Mouse (Mus musculus): ENCODE measurements around the gene Aldh1l1. TPM values are rescaled to one million over a fixed set of nuclear protein-coding genes. Genes with fewer than 3 reads are reported as not detected.

Aldh1l1 gene
- total and polyA plus RNA-seq, 3 experiments: 0.11 to 0.13 TPM; not detected in 1

- H3K4me1 ChIP-seq (ENCODE audit: control insufficient read depth in 1 of 2, insufficient read depth in 2 of 2): no peaks in the 10 kb centered on the region
Observed at GRCm38 (mm10) chr6:90544433-90544832, 58.2 kb downstream of the Aldh1l1 start.

GRCm38 (mm10) chr6:90546274-90546673 lies 60.0 kb downstream of the Aldh1l1 start:
- no peaks in the 10 kb centered on the region for H3K9me3 ChIP-seq (replicated peaks; ENCODE audit: low read length)
- H3K4me3 ChIP-seq (replicated peaks in 1 of 3; ENCODE audit: low read depth in 2 of 3, low read length in 2 of 3, poor library complexity in 1 of 3): no peak overlapping the region
- H3K27me3 ChIP-seq (replicated peaks): peaks cover 85% of the 10 kb centered on the region
- dilution Hi-C loops (cut with MboI; ENCODE audit: extremely low pct_ligation_motif_present, extremely low pct_unique_long_range_greater_than_20kb, low sequenced_read_pairs) (no loop called here), in situ Hi-C loops (cut with MboI; ENCODE audit: low pct_ligation_motif_present, low pct_unique_long_range_greater_than_20kb, low sequenced_read_pairs) (loop anchor here (25.0 kb wide), 1 partner anchor 884 kb away; no protein-coding TSS in a partner anchor)
- TF ChIP-seq USF1 (IDR thresholded peaks at IDR 0.05; ENCODE audit: low read depth, low read length) (no peak), TBP (conservative IDR thresholded peaks at IDR 0.05; ENCODE audit: low read depth, low read length) (no peak), UBTF (IDR thresholded peaks at IDR 0.05; ENCODE audit: low read depth, low read length) (no peak), MEF2A (IDR thresholded peaks at IDR 0.05; ENCODE audit: borderline replicate concordance, low read depth, low read length) (no peak)
- DNase-seq (ENCODE audit: extremely low read depth): no peak
- no peak overlapping the region for H3K4me2 ChIP-seq (ENCODE audit: insufficient read depth, low read depth, poor library complexity, severe bottlenecking)
- no peak overlapping the region for H3K27ac ChIP-seq (ENCODE audit: insufficient read depth, low read depth)
- no peak overlapping the region for H3K9ac ChIP-seq (ENCODE audit: insufficient read depth, low read depth)
- no peaks in the 10 kb centered on the region for H3K79me2 ChIP-seq (replicated peaks; ENCODE audit: control insufficient read depth, extremely low read depth, insufficient read depth, poor library complexity, severe bottlenecking)
- H3K4me1 ChIP-seq (ENCODE audit: control insufficient read depth in 1 of 2, insufficient read depth in 2 of 2): peaks cover 0 to 3% of the 10 kb centered on the region in 2 experiments; a peak in 1 of 4 replicates
- no peaks in the 10 kb centered on the region for H3K36me3 ChIP-seq (replicated peaks in 1 of 2; ENCODE audit: control insufficient read depth in 1 of 2, insufficient read depth in 1 of 2, low read length in 1 of 2)

More at GRCm38 (mm10) chr6:90544433-90544832, 58.2 kb downstream of the Aldh1l1 start:
- no peak overlapping the region for H3K4me2 ChIP-seq (ENCODE audit: insufficient read depth, low read depth, poor library complexity, severe bottlenecking)
- TF ChIP-seq PAX5 (IDR thresholded peaks at IDR 0.05; ENCODE audit: low read length): no peak
- no peak for TF ChIP-seq ZNF384 (IDR thresholded peaks at IDR 0.05; ENCODE audit: low read depth, low read length)
- no peak for TF ChIP-seq ZC3H11A (IDR thresholded peaks at IDR 0.05; ENCODE audit: low read depth, low read length)
- TF ChIP-seq ELF1 (IDR thresholded peaks at IDR 0.05; ENCODE audit: low read depth, low read length): no peak
- no peak for TF ChIP-seq JUND (conservative IDR thresholded peaks at IDR 0.05; ENCODE audit: low read depth, low read length)
- TF ChIP-seq SMC3 (IDR thresholded peaks at IDR 0.05; ENCODE audit: low read depth, low read length): no peak
- TF ChIP-seq CTCF (conservative IDR thresholded peaks at IDR 0.05 in 1 of 2, IDR thresholded peaks at IDR 0.05 in 1 of 2; ENCODE audit: low read depth in 2 of 2, low read length in 2 of 2): no peak
- TF ChIP-seq MEF2A (IDR thresholded peaks at IDR 0.05; ENCODE audit: borderline replicate concordance, low read depth, low read length): no peak
- no peak for TF ChIP-seq ETS1 (conservative IDR thresholded peaks at IDR 0.05; ENCODE audit: low read depth, low read length)
- TF ChIP-seq GABPA (IDR thresholded peaks at IDR 0.05; ENCODE audit: insufficient replicate concordance, low read depth, low read length): no peak
- no peak for TF ChIP-seq MAX (IDR thresholded peaks at IDR 0.05; ENCODE audit: low read length)
- no peak for TF ChIP-seq CHD2 (IDR thresholded peaks at IDR 0.05; ENCODE audit: low read length)
- TF ChIP-seq KAT2A (IDR thresholded peaks at IDR 0.05; ENCODE audit: insufficient replicate concordance, low read length): no peak
- TF ChIP-seq BHLHE40 (IDR thresholded peaks at IDR 0.05; ENCODE audit: low read depth, low read length): no peak
- no peak for TF ChIP-seq MYC (IDR thresholded peaks at IDR 0.05; ENCODE audit: low read depth, low read length)
- no peak for TF ChIP-seq ZMIZ1 (IDR thresholded peaks at IDR 0.05; ENCODE audit: low read depth, low read length)
- no peak for TF ChIP-seq E2F4 (IDR thresholded peaks at IDR 0.05; ENCODE audit: insufficient replicate concordance, low read depth, low read length)
- no peak for TF ChIP-seq TCF12 (IDR thresholded peaks at IDR 0.05; ENCODE audit: low read depth, low read length)
- H3K9me3 ChIP-seq (replicated peaks; ENCODE audit: low read length): no peaks in the 10 kb centered on the region
- no peaks in the 10 kb centered on the region for H3K79me2 ChIP-seq (replicated peaks; ENCODE audit: control insufficient read depth, extremely low read depth, insufficient read depth, poor library complexity, severe bottlenecking)
- H3K36me3 ChIP-seq (replicated peaks in 1 of 2; ENCODE audit: control insufficient read depth in 1 of 2, insufficient read depth in 1 of 2, low read length in 1 of 2): no peaks in the 10 kb centered on the region
- no peak overlapping the region for H3K27ac ChIP-seq (ENCODE audit: insufficient read depth, low read depth)
- in situ Hi-C loops (cut with MboI; ENCODE audit: low pct_ligation_motif_present, low pct_unique_long_range_greater_than_20kb, low sequenced_read_pairs) (loop anchor here (25.0 kb wide), 1 partner anchor 882 kb away; no protein-coding TSS in a partner anchor), dilution Hi-C loops (cut with MboI; ENCODE audit: extremely low pct_ligation_motif_present, extremely low pct_unique_long_range_greater_than_20kb, low sequenced_read_pairs) (no loop called here)
- no peak for DNase-seq (ENCODE audit: extremely low read depth)
- H3K27me3 ChIP-seq (replicated peaks): peaks cover 83% of the 10 kb centered on the region
- no peak overlapping the region for H3K9ac ChIP-seq (ENCODE audit: insufficient read depth, low read depth)
- H3K4me3 ChIP-seq (replicated peaks in 1 of 3; ENCODE audit: low read depth in 2 of 3, low read length in 2 of 3, poor library complexity in 1 of 3): no peak overlapping the region

Measured in CH12.LX (cell line).